Mouse (Mus musculus): Measurements from ENCODE around the gene Pramel3.
"Not testable (repeated sequence)": the region's sequence is repeated elsewhere in the genome, so short reads cannot be mapped to it uniquely, and the experiment has no call there.

Gene Pramel3

GRCm38 (mm10) chrX:135302007-135302406, at the start of gene Pramel3:
Gene Pramel3, plus strand, starts transcription at chrX:135302307.
- not testable (repeated sequence) for DNase-seq (ENCODE audit: low read depth)

DNA sequence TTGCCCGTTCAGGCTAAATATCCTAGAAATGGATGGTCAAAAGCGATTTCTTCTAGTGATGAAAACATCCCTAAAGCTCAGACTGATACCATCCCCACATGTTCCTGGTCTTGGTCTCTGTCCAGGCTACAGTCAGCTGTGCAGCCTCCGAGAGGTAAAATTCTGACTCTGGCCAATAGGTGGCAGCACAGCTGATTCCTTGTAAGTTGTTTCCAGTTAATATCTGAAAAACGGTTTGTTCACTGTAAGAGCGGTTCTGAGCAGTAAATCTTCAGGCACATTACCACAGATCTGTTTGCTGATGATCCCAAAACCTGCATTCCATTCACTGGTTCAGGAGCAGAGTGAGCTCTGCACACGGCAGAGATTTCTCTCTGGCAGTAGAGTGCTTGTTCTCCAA, 58.6 kb downstream of the Pramel3 start:
- DNase-seq (ENCODE audit: low read depth), result not testable (repeated sequence)

DNA sequence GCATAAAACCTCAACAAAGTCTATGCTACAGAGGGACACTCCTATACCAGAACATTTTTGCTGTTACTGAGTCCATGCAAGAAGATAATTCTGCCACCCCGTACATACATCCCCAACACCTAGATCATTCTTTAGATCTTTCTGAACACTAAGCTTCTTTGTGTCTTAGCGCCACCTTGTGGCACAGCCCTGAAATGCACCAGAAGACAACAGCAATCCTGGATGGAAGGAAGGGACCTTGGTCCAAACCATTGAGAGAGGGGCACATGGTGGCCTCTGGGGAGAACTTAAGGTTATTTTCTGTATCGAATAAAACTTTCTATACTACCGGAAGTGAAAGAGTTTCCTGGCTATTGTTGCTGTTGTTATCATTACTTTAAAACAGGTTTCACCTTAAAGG, 59.8 kb downstream of the Pramel3 start:
- not testable (repeated sequence) for DNase-seq (ENCODE audit: low read depth)
